Mouse (Mus musculus): ENCODE results near the gene Dner. TPM values are rescaled to one million over a fixed set of nuclear protein-coding genes. Genes with fewer than 3 reads are reported as not detected.

Gene Dner
- polyA plus RNA-seq, 1 experiment from 2014 or later: 301 TPM

- 0 out of 2 replicates have a peak, but pooled peaks cover 3% of the 10 kb centered on the region for H3K36me3 ChIP-seq (ENCODE audit: control insufficient read depth, insufficient read depth, low read length)
- no peaks in the 10 kb centered on the region; the same call in 1 of the 2 replicates for H3K4me1 ChIP-seq (ENCODE audit: control insufficient read depth, insufficient read depth, low read length)
- no peaks in the 10 kb centered on the region for H3K9me3 ChIP-seq (replicated peaks; ENCODE audit: control insufficient read depth, low read length, poor library complexity, severe bottlenecking)
- H3K4me3 ChIP-seq (ENCODE audit: low read depth, low read length): no peak overlapping the region
- 86% methylated on average over 6 of the region's 6 CpGs for WGBS
- no peak for ATAC-seq
- no peak overlapping the region for H3K9ac ChIP-seq (ENCODE audit: low read depth, low read length)
- H3K27me3 ChIP-seq (ENCODE audit: control insufficient read depth, insufficient read depth, low read depth, low read length): no peaks in the 10 kb centered on the region
- no peak overlapping the region; the same call in 1 of the 2 replicates for H3K27ac ChIP-seq (ENCODE audit: low read length)
- H3K4me2 ChIP-seq (ENCODE audit: low read length): no peak overlapping the region
Measured at GRCm38 (mm10) chr1:84491732-84492131, 204.3 kb downstream of the Dner start.

- Histone ChIP-seq H3K4me3 (ENCODE audit: low read depth, low read length) (no peak overlapping the region), H3K27ac (ENCODE audit: low read length) (no peak overlapping the region), H3K9me3 (replicated peaks; ENCODE audit: control insufficient read depth, low read length, poor library complexity, severe bottlenecking) (no peaks in the 10 kb centered on the region), H3K36me3 (ENCODE audit: control insufficient read depth, insufficient read depth, low read length) (no peaks in the 10 kb centered on the region), H3K4me1 (ENCODE audit: control insufficient read depth, insufficient read depth, low read length) (peaks cover 5% of the 10 kb centered on the region), H3K4me2 (ENCODE audit: low read length) (no peak overlapping the region), H3K27me3 (ENCODE audit: control insufficient read depth, insufficient read depth, low read depth, low read length) (no peaks in the 10 kb centered on the region), H3K9ac (ENCODE audit: low read depth, low read length) (no peak overlapping the region)
- 93% methylated on average over 1 of the region's 1 CpGs for WGBS
- no peak for ATAC-seq
Measured at GRCm38 (mm10) chr1:84488546-84488945, 207.5 kb downstream of the Dner start.

DNA sequence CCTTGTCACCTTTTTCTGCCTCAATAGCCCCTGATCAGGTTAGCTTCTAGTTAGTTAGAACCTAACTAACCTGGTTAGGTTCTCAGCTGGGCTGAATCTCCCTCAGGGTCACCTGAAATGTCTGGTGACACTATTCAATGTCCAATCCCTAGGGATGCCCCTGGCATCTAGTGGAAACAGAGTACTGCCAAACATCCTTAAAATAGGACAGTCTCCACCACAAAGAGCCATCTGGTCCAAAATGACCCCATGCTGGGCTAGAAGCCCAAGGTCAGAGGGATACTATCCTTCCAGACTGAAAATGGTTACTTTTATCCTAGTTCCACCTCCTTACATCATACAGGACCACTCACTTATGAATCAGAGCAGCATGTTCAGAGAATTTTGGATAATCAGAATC lies 211.0 kb downstream of the Dner start:
- H3K9me3 ChIP-seq (replicated peaks; ENCODE audit: control insufficient read depth, low read length, poor library complexity, severe bottlenecking): no peaks in the 10 kb centered on the region; the same call in 1 of the 2 replicates

GRCm38 (mm10) chr1:84484577-84484976 lies 211.4 kb downstream of the Dner start:
- Histone ChIP-seq H3K4me1 (ENCODE audit: control insufficient read depth, insufficient read depth, low read length) (peaks cover 5% of the 10 kb centered on the region), H3K4me2 (ENCODE audit: low read length) (no peak overlapping the region), H3K9ac (ENCODE audit: low read depth, low read length) (no peak overlapping the region), H3K4me3 (ENCODE audit: low read depth, low read length) (no peak overlapping the region), H3K27me3 (ENCODE audit: control insufficient read depth, insufficient read depth, low read depth, low read length) (no peaks in the 10 kb centered on the region), H3K36me3 (ENCODE audit: control insufficient read depth, insufficient read depth, low read length) (no peaks in the 10 kb centered on the region), H3K27ac (ENCODE audit: low read length) (no peak overlapping the region), H3K9me3 (replicated peaks; ENCODE audit: control insufficient read depth, low read length, poor library complexity, severe bottlenecking) (no peaks in the 10 kb centered on the region; the same call in 1 of the 2 replicates)
- no peak for ATAC-seq
- WGBS: 91% methylated on average over 3 of the region's 3 CpGs

More for the DNA sequence above, 211.0 kb downstream of the Dner start:
- Histone ChIP-seq H3K27ac (ENCODE audit: low read length) (no peak overlapping the region), H3K4me2 (ENCODE audit: low read length) (no peak overlapping the region), H3K4me1 (ENCODE audit: control insufficient read depth, insufficient read depth, low read length) (peaks cover 5% of the 10 kb centered on the region), H3K27me3 (ENCODE audit: control insufficient read depth, insufficient read depth, low read depth, low read length) (no peaks in the 10 kb centered on the region), H3K9ac (ENCODE audit: low read depth, low read length) (no peak overlapping the region), H3K36me3 (ENCODE audit: control insufficient read depth, insufficient read depth, low read length) (no peaks in the 10 kb centered on the region), H3K4me3 (ENCODE audit: low read depth, low read length) (no peak overlapping the region)
- 0 out of 2 replicates have a peak, but pooled peaks have one; percentile 17 for ATAC-seq

- no peaks in the 10 kb centered on the region for H3K27me3 ChIP-seq (ENCODE audit: control insufficient read depth, insufficient read depth, low read depth, low read length)
- WGBS: 86% methylated on average over 8 of the region's 8 CpGs
- no peaks in the 10 kb centered on the region; the same call in 1 of the 2 replicates for H3K9me3 ChIP-seq (replicated peaks; ENCODE audit: control insufficient read depth, low read length, poor library complexity, severe bottlenecking)
- no peak overlapping the region for H3K4me3 ChIP-seq (ENCODE audit: low read depth, low read length)
- ATAC-seq: peak; percentile 58; the same call in 1 of the 2 replicates
- no peak overlapping the region for H3K27ac ChIP-seq (ENCODE audit: low read length)
- H3K9ac ChIP-seq (ENCODE audit: low read depth, low read length): no peak overlapping the region
- H3K4me1 ChIP-seq (ENCODE audit: control insufficient read depth, insufficient read depth, low read length): no peaks in the 10 kb centered on the region
- H3K36me3 ChIP-seq (ENCODE audit: control insufficient read depth, insufficient read depth, low read length): no peaks in the 10 kb centered on the region
- no peak overlapping the region for H3K4me2 ChIP-seq (ENCODE audit: low read length)
Measured at GRCm38 (mm10) chr1:84479976-84480375, 216.0 kb downstream of the Dner start.

GRCm38 (mm10) chr1:84474274-84474673 lies 221.7 kb downstream of the Dner start:
- whole genome bisulfite sequencing: 80% methylated on average over 3 of the region's 3 CpGs
- no peaks in the 10 kb centered on the region; the same call in 1 of the 2 replicates for H3K9me3 ChIP-seq (replicated peaks; ENCODE audit: control insufficient read depth, low read length, poor library complexity, severe bottlenecking)

GRCm38 (mm10) chr1:84472260-84472659 lies 223.8 kb downstream of the Dner start:
- WGBS: 82% methylated on average over 2 of the region's 2 CpGs
- no peaks in the 10 kb centered on the region for H3K36me3 ChIP-seq (ENCODE audit: control insufficient read depth, insufficient read depth, low read length)
- H3K9me3 ChIP-seq (replicated peaks; ENCODE audit: control insufficient read depth, low read length, poor library complexity, severe bottlenecking): no peaks in the 10 kb centered on the region; the same call in 1 of the 2 replicates
- H3K9ac ChIP-seq (ENCODE audit: low read depth, low read length): no peak overlapping the region
- no peaks in the 10 kb centered on the region for H3K4me1 ChIP-seq (ENCODE audit: control insufficient read depth, insufficient read depth, low read length)
- H3K4me3 ChIP-seq (ENCODE audit: low read depth, low read length): no peak overlapping the region
- ATAC-seq: no peak
- no peaks in the 10 kb centered on the region for H3K27me3 ChIP-seq (ENCODE audit: control insufficient read depth, insufficient read depth, low read depth, low read length)
- no peak overlapping the region for H3K4me2 ChIP-seq (ENCODE audit: low read length)
- H3K27ac ChIP-seq (ENCODE audit: low read length): no peak overlapping the region

More at GRCm38 (mm10) chr1:84474274-84474673, 221.7 kb downstream of the Dner start:
- H3K36me3 ChIP-seq (ENCODE audit: control insufficient read depth, insufficient read depth, low read length): no peaks in the 10 kb centered on the region
- no peaks in the 10 kb centered on the region for H3K4me1 ChIP-seq (ENCODE audit: control insufficient read depth, insufficient read depth, low read length)
- no peak for ATAC-seq
- no peaks in the 10 kb centered on the region for H3K27me3 ChIP-seq (ENCODE audit: control insufficient read depth, insufficient read depth, low read depth, low read length)
- no peak overlapping the region for H3K27ac ChIP-seq (ENCODE audit: low read length)
- no peak overlapping the region for H3K4me2 ChIP-seq (ENCODE audit: low read length)
- no peak overlapping the region for H3K9ac ChIP-seq (ENCODE audit: low read depth, low read length)
- H3K4me3 ChIP-seq (ENCODE audit: low read depth, low read length): no peak overlapping the region

GRCm38 (mm10) chr1:84470342-84470741 lies 225.7 kb downstream of the Dner start:
- 75% methylated on average over 4 of the region's 4 CpGs for WGBS
- H3K36me3 ChIP-seq (ENCODE audit: control insufficient read depth, insufficient read depth, low read length): no peaks in the 10 kb centered on the region

GRCm38 (mm10) chr1:84467664-84468063 lies 228.4 kb downstream of the Dner start:
- H3K4me1 ChIP-seq (ENCODE audit: control insufficient read depth, insufficient read depth, low read length): no peaks in the 10 kb centered on the region
- peak overlapping the region; percentile 41 for H3K27ac ChIP-seq (ENCODE audit: low read length)
- ATAC-seq: peak; percentile 80; the same call in 1 of the 2 replicates
- no peaks in the 10 kb centered on the region for H3K27me3 ChIP-seq (ENCODE audit: control insufficient read depth, insufficient read depth, low read depth, low read length)
- no peaks in the 10 kb centered on the region for H3K36me3 ChIP-seq (ENCODE audit: control insufficient read depth, insufficient read depth, low read length)
- H3K4me2 ChIP-seq (ENCODE audit: low read length): no peak overlapping the region
- 62% methylated on average over 3 of the region's 3 CpGs for WGBS
- H3K9me3 ChIP-seq (replicated peaks; ENCODE audit: control insufficient read depth, low read length, poor library complexity, severe bottlenecking): no peaks in the 10 kb centered on the region; the same call in 1 of the 2 replicates
- H3K4me3 ChIP-seq (ENCODE audit: low read depth, low read length): no peak overlapping the region
- no peak overlapping the region for H3K9ac ChIP-seq (ENCODE audit: low read depth, low read length)

More at GRCm38 (mm10) chr1:84470342-84470741, 225.7 kb downstream of the Dner start:
- Histone ChIP-seq H3K4me2 (ENCODE audit: low read length) (no peak overlapping the region), H3K4me3 (ENCODE audit: low read depth, low read length) (no peak overlapping the region), H3K9ac (ENCODE audit: low read depth, low read length) (no peak overlapping the region), H3K27me3 (ENCODE audit: control insufficient read depth, insufficient read depth, low read depth, low read length) (no peaks in the 10 kb centered on the region), H3K27ac (ENCODE audit: low read length) (no peak overlapping the region), H3K4me1 (ENCODE audit: control insufficient read depth, insufficient read depth, low read length) (no peaks in the 10 kb centered on the region), H3K9me3 (replicated peaks; ENCODE audit: control insufficient read depth, low read length, poor library complexity, severe bottlenecking) (no peaks in the 10 kb centered on the region; the same call in 1 of the 2 replicates)
- ATAC-seq: no peak

Measured in midbrain, embryonic 16.5 days (tissue).